Mouse (Mus musculus): ENCODE results near the gene Spdef. TPM values are rescaled to one million over a fixed set of nuclear protein-coding genes. Genes with fewer than 3 reads are reported as not detected.

Spdef gene
- polyA plus RNA-seq, 1 experiment from 2014 or later: 0.51 TPM

DNA sequence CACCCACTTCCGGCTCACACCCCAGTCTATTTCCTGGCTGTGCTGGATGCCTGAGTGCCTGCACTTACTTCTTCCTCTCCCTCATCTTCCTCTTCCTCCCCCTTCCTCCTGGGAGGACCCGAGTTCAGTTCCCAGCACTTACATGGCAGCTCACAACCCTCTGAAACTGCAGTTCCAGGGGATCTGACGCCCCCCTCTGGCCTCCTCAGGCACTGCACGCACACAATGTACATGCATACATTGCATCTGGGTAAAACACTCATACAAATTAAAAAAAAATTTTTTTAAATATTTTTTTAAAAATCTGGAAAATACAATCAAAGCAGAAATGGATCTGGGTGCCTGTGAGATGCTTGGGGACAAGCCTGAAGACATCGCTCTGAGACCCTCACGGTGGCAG is 57.0 kb downstream of the Spdef start:
- H3K27ac ChIP-seq (replicated peaks): no peak overlapping the region
- H3K4me1 ChIP-seq: peaks cover 14% of the 10 kb centered on the region
- WGBS: 85% methylated on average over 6 of the region's 6 CpGs
- no peak overlapping the region for H3K4me2 ChIP-seq (replicated peaks)
- H3K27me3 ChIP-seq: no peaks in the 10 kb centered on the region
- no peak for ATAC-seq (replicated peaks)
- no peak overlapping the region for H3K9ac ChIP-seq (replicated peaks)
- H3K36me3 ChIP-seq: no peaks in the 10 kb centered on the region
- no peaks in the 10 kb centered on the region for H3K9me3 ChIP-seq
- no peak overlapping the region for H3K4me3 ChIP-seq

Other genes with a start within 250 kb of the Spdef start
- gene Grm4, start 207.6 kb downstream of the Spdef start, polyA plus RNA-seq (2015; fragmentation: Nextera tagmentation; extraction: Ambion mirVana): 2.4 and 3.0 TPM in 2 replicates
- 106 and 121 TPM in 2 replicates for gene Hmga1, start 172.5 kb downstream of the Spdef start, polyA plus RNA-seq (2015; fragmentation: Nextera tagmentation; extraction: Ambion mirVana)
- gene AI413582, start 163.2 kb downstream of the Spdef start, polyA plus RNA-seq (2015; fragmentation: Nextera tagmentation; extraction: Ambion mirVana): 34.8 and 37.4 TPM in 2 replicates
- gene Nudt3, start 105.5 kb downstream of the Spdef start, polyA plus RNA-seq (2015; fragmentation: Nextera tagmentation; extraction: Ambion mirVana): 273 and 295 TPM in 2 replicates
- not detected in 2 replicates for gene RPS10-NUDT3, start 93.7 kb downstream of the Spdef start, polyA plus RNA-seq (2015; fragmentation: Nextera tagmentation; extraction: Ambion mirVana)
- 578 and 580 TPM in 2 replicates for gene Rps10, start 92.3 kb downstream of the Spdef start, polyA plus RNA-seq (2015; fragmentation: Nextera tagmentation; extraction: Ambion mirVana)
- 31.9 and 32.1 TPM in 2 replicates for gene Pacsin1, start 73.4 kb downstream of the Spdef start, polyA plus RNA-seq (2015; fragmentation: Nextera tagmentation; extraction: Ambion mirVana)
- 10.6 and 10.8 TPM in 2 replicates for gene D17Wsu92e, start 91.7 kb upstream of the Spdef start, polyA plus RNA-seq (2015; fragmentation: Nextera tagmentation; extraction: Ambion mirVana)
- 299 and 322 TPM in 2 replicates for gene Snrpc, start 109.2 kb upstream of the Spdef start, polyA plus RNA-seq (2015; fragmentation: Nextera tagmentation; extraction: Ambion mirVana)
- 5.2 and 5.3 TPM in 2 replicates for gene Uhrf1bp1, start 127.5 kb upstream of the Spdef start, polyA plus RNA-seq (2015; fragmentation: Nextera tagmentation; extraction: Ambion mirVana)
- gene Anks1, start 180.4 kb upstream of the Spdef start, polyA plus RNA-seq (2015; fragmentation: Nextera tagmentation; extraction: Ambion mirVana): 35.3 and 38.6 TPM in 2 replicates
- 71.7 and 73.2 TPM in 2 replicates for gene Taf11, start 180.9 kb upstream of the Spdef start, polyA plus RNA-seq (2015; fragmentation: Nextera tagmentation; extraction: Ambion mirVana)